Mouse (Mus musculus) lung, postnatal 36 days (tissue): ENCODE results near the gene Irf6.

Experiments
- DNase-seq: peaks from one replicate; pipeline ENCODE4 v3.0.0; 2022; ENCODE audit warnings: mixed read lengths

The Irf6 gene

DNA sequence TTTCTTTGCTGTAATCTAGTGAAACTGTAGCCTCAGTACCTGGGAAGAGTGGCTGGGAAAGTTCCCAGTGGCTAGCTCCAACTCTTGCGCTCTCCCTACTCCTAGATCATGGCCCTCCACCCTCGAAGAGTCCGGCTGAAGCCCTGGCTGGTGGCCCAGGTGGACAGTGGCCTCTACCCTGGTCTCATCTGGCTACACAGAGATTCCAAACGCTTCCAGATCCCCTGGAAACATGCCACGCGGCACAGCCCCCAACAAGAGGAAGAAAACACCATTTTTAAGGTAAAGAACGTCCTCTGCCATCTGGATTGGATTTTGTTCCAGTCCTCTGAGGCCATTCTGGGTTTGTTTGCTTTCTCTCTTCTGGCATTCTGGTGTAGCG lies 4.2 kb downstream of the Irf6 start:
- no peak for DNase-seq

DNA sequence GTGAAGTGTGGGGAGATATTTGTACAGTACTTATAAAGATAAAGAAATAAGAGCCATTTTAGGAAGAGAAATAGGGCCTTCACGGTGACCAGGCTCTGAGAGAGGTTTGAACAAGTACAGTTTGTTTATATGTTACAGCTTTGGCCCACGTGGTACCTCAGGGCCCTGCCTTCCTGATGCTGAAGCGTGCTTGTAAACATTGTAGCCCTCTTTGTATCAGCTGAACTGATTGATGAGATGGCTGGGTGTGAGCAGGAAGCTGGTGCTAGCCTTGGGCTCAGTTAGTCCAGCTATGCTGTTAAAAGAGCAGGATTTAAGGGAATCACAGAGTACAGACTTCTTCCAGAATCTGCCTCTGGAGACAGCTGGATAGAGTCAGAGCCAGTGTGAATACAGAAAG lies 6.3 kb downstream of the Irf6 start:
- DNase-seq, result peak; percentile 28

GRCm38 (mm10) chr1:193159613-193160012 lies 6.7 kb downstream of the Irf6 start:
- DNase-seq, result no peak

DNA sequence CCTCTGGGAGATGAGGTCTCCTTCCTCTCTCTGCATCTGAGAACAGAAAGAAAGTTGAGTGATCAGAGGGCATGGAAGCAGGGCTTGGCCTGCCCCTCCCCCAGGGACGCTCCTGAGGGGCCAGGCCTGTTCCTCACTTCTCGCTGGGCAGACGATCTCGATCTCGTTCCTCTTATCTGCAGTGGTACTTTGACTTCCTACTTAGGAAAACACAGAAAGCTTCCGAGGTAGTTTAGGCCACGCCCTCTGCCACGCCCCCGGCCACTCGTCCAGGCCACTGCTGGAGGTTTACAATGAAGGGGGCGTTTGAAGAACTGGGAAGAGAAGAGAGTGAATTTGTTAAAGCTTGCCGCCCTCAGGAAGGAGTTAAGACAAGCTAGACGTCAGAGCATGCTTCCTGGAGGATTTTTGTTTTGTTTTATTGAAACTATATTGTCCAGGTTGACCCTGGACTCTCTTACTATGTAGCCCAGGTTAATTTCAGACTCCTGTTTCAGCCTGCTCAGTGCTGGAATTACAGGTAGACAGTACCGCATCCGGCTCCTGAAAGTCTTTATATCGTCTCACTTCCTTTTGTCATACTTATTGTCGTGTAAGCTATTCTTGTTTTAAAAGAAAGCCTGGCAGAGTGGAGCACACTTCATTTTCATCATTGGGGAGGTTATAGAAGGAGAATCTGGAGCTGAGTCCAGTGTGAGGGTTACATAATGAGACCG lies 7.6 kb downstream of the Irf6 start:
- peak; percentile 83 for DNase-seq

- DNase-seq, result no peak
Observed at GRCm38 (mm10) chr1:193167746-193168145, 14.8 kb downstream of the Irf6 start, which contains the start of gene A130010J15Rik. Gene A130010J15Rik (plus strand): TSS chr1:193168046.

DNA sequence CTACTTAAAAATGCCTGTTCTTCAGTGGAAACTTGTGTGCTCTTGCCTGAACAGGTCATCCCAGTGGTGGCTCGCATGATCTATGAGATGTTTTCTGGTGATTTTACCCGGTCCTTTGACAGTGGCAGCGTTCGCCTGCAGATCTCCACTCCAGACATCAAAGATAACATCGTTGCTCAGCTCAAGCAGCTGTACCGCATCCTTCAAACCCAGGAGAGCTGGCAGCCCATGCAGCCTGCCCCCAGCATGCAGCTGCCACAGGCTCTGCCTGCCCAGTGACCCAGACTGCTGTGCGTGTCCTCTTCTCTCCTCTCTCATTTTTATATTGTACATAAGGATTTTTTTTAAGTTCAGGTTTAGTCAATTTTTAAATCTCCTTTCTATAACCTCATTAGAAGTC lies 16.3 kb downstream of the Irf6 start:
- DNase-seq, result no peak

DNA sequence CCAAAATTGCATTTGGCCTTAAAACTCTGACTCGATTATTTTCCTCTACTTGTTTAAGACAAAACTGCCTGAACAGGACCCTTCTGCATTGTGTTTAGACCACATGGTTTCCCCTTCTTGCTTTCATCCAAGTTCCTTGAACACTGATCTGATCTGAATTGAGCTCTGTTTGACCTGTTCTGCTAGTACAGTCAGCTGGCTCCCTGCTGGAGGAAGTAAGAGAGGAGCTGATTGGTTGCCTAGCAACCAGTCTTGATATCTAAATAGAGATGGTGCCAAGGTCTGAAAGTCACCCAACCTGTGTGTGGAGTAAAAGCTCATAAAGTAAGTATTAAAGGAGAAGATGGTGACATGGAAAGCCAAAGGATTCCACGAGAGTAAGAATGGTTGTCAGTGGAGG lies 16.9 kb downstream of the Irf6 start:
- peak; percentile 84 for DNase-seq

- DNase-seq, result peak; percentile 99
Observed at GRCm38 (mm10) chr1:193172991-193173809, 20.3 kb downstream of the Irf6 start.

DNA sequence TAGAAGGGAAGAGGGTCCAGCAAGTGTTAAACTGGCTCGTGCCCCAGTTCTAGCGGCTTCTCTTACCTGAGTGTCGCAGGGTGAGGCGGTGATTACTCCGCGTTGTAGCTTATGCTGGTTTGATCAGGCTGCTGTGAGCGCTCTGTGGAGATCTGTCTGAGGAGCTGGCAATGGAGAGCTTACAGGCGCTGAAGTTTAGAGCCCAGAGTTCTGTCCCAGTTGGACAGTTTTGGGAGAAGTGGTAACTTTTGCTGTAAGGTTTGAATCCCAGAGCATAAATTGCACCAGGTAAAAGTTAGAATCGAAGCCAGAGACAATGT lies 20.9 kb downstream of the Irf6 start:
- DNase-seq, result no peak

- no peak for DNase-seq
Observed at GRCm38 (mm10) chr1:193174143-193174733, 21.3 kb downstream of the Irf6 start.

DNA sequence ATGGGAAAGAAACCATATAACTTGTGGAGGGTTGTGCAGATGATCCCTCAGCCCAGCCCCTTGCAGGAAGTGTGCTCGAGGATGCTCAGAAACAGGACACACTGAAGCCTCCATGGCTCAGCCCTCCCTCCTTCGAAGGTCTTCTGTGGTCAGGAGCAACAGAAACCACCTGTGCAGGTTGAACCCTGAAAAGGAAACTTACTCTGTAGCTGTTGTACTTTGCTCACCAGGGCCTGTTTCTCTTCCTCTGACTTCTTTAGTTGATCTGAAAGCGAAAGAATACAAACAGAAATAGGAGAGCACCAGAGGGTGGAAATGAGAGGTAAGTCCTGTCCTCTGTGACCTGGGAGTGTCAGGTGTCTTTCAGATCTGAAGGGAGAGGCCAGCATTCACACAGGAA lies 28.2 kb downstream of the Irf6 start:
- DNase-seq, result no peak

DNA sequence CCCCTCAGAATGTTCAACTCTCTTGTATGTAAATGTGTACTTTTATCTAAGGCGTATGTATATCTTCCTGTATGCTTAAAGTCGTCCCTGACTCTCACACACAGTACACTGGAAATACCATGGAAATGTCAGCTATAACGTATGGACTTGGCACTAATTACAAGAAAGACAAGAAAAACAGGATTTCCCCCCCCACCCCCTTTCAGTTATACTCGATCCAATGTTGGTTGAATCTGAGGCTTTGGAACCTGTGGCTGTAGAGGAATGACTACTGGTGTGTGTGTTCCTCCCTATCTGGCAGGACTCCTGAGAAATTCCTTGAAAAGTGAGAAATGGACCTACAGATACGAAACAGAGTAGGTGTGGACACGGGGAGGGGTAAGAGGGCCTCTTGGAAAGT lies 35.3 kb downstream of the Irf6 start:
- DNase-seq, result no peak

DNA sequence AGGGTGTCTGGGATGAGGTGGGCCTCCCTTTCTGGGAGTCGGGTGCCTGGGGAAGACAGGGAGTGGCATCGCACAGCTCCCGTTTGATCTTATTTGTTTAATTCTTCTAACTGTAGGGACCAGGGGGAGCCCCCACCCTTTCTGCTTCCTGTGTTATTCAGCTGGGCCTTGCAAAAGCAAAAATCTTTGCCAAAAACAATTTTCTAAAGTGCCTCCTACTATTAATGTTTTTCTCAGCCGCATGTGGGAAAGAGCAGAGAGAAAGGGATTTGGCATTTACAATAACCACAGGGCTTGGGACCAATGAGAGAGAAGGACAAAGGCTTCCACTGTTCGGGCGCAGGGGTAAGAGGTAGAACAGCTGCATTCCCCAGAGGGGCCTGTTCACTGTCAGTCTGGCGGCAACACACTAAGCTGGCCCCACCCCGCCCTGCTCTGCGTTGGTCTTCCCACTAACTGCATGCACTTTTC lies 36.3 kb downstream of the Irf6 start:
- DNase-seq, result peak; percentile 66

DNA sequence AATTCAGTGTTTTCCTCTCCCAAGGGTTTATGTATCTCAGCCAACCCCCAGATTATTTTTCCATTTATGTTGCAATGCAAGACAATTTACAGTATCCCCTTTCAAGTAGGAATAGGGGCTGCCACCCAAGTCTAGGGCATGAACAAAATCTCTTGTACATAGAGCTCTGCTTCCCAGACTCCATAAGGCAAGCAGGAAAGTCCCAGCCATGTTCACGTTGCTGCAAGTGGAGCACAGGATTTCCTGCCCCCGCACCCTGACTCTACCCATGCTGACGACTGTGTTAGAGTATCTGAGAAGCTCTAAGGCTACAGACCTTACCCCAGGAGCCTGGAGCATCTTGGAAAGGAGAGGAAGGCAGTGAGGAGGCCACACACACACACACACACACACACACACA lies 36.9 kb downstream of the Irf6 start:
- DNase-seq, result no peak

DNA sequence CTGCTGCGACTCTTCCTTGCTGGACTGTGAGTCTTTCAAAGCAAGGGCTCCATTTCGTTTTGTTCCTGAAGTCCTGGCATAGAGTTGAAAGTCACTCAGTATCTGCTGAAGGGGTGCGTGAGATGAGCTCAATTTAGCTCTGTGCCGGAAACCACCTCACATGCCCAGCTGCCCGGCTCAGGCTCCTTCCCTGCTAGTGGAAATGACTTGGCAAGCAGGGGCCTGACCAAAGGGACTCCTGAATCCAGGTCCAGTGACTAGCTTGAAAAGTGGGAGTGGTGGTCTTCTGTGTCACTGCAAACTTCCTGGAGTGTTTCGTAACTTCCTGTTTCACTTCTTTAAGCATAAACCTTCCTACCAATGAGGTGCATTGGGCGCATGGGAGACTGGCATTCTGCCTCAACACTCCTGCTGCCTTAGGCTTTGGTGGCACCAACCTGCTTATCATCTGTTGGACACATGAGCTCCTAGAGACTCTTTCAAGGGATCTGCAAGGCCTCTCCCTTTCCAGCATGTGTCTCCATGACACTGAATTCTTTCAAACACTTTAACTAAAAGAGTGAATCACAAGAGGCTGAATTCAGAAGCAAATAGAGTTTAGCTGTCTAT lies 38.9 kb downstream of the Irf6 start:
- DNase-seq, result no peak

- DNase-seq, result no peak
Observed at GRCm38 (mm10) chr1:193194416-193195140, 41.7 kb downstream of the Irf6 start.

DNA sequence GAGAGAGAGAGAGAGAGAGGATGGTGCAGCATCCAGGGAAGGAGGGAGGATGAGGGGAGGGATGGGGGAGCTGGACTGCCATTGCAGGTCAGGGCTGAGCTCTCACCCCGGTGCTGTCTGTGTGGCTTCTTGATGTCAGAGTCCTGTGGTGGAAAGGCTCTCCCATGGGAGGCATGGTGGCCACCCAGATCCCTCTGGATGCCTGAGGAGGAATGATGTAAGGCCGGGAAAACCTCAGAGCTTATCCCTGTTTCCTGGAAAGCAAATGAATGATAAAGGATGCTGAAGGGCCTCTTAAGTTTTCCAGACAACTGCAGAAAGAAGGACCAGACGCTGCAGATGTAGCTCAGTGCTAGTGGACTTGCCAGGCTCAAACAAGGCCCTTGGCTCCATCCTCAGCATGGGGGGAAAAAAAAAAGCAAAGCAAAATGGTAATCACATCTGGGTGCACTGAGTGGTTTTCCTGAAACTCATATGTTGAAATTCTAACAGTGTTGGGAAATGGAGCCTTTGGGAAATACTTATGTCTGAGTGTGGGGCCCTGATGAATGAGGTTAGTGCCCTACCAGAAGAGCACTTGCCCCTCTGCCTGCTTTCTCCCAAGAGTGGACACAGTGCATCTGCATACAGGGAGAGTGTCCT lies 42.4 kb downstream of the Irf6 start:
- DNase-seq, result no peak

DNA sequence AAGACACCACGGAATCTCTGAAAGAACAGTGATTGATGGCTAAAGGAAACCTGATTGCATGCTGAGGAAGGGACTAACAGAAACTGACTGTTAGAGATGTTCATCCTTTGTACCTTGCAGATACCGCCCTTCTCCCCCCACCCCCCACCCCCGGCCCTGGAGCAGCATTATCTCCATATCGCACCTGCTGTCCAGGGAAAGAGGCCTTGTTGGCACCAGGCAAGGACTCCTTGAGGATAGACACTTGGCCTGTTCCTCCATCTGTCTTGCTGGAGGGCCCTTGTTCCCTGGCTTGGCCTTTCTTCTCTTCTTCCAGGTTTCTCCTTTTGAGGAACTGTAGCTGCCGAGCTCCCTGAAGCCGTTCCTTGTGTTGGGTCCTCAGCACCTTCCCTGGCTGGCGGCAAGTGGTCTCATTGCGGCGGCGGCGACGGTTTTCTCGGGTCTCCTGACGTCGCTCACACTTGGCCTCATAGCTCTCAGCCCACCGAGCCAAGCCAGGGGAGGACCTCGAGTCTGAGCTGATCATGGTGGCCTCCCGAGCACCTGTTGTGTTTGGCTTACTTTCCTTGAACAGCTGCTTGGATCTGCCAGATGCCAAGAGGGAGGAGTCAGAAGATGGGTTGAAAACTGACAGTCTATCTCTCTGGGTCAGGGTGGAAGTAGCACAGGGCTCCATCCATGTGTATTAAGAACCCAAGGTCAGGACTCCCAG lies 44.7 kb downstream of the Irf6 start:
- DNase-seq, result no peak

DNA sequence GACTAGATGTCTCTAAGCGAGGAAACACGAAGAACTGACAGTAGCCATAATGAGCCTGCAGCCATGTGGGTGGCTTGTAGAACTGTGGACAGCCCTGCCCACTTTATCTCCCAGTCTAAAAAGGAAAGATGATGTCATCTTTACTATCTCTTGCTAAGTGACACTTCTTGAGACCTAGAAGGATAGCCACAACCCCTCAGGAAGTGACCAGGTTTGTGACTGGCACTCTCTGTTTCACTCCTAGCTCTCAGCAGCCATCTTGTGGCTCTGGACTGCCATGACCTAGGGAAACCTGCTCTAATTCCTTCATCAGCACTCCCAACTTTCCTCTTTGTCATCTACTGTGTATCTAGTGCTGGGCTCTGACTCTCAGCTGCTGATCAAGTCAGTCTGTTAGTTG lies 45.4 kb downstream of the Irf6 start:
- DNase-seq, result no peak

DNA sequence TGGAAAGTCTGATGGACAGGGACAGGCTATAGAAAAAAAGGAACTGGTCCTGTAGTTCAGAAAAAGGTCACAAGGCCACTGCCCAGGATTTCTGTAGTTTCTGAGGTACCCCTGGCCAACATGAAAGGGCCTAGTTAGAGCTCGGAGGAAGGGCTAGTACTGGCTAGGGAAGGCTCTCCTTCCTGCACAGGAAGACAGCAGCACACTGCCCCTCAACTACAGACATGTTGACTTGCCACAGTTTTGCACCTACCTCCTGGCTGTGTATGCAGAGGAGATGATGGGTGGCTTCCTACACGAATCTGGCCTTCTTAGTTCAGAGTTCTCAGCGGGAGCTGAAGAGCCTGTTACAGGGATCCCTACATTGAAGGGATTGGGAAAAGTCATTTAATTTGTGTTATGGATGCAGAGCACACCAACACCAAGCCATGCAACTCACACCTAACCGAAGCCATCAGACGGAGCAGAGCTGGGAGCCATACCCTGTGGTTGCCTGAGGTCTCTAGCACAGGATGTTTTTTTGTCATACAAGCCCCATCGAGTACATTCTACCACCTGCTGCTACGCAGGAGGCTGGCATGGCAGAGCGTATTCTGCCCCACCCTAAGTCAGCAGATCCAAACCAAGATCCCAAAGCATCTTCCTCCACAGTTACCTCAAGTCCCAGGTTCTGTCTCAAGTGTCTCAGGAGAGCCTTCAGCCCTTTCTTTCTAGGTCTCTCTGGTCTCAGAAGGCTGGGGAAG lies 47.9 kb downstream of the Irf6 start:
- DNase-seq, result peak; percentile 14

GRCm38 (mm10) chr1:193201383-193201778 lies 48.5 kb downstream of the Irf6 start, which contains the start of gene Traf3ip3:
Gene Traf3ip3 (minus strand): TSS chr1:193201703.
- DNase-seq, result peak; percentile 79
